Mouse (Mus musculus): ENCODE data around the gene Tm7sf2. TPM values are rescaled to one million over a fixed set of nuclear protein-coding genes. Genes with fewer than 3 reads are reported as not detected.

Gene Tm7sf2
- total and polyA plus RNA-seq, 3 experiments: 7.6 to 13.1 TPM; not detected in 1

- no peak overlapping the region for H3K4me3 ChIP-seq (ENCODE audit: control insufficient read depth in 1 of 2, insufficient read depth in 1 of 2, low read depth in 2 of 2, low read length in 2 of 2)
- DNase-seq (ENCODE audit: low read depth, low spot score): no peak
- H3K27ac ChIP-seq (ENCODE audit: control insufficient read depth, low read depth, low read length): no peak overlapping the region
- H3K9me3 ChIP-seq (replicated peaks; ENCODE audit: insufficient read depth, low read length): no peaks in the 10 kb centered on the region
- peaks cover 0 to 8% of the 10 kb centered on the region in 2 experiments; a peak in 2 of 4 replicates for H3K36me3 ChIP-seq (ENCODE audit: control insufficient read depth in 1 of 2, insufficient read depth in 2 of 2, low read length in 2 of 2)
- H3K27me3 ChIP-seq (ENCODE audit: control insufficient read depth in 1 of 2, insufficient read depth in 2 of 2, low read length in 2 of 2): no peaks in the 10 kb centered on the region
- no peak overlapping the region for H3K9ac ChIP-seq (ENCODE audit: control insufficient read depth, low read depth, low read length, poor library complexity, severe bottlenecking)
- TF ChIP-seq CHD1 (IDR thresholded peaks at IDR 0.05; ENCODE audit: low read depth, low read length) (no peak), NRF1 (IDR thresholded peaks at IDR 0.05; ENCODE audit: insufficient read depth, low read depth, low read length, poor library complexity, severe bottlenecking) (no peak), CTCF (IDR thresholded peaks at IDR 0.05 in 2 of 3, conservative IDR thresholded peaks at IDR 0.05 in 1 of 3; ENCODE audit: control insufficient read depth in 1 of 3, insufficient read depth in 1 of 3, low read depth in 2 of 3, low read length in 3 of 3, poor library complexity in 1 of 3, severe bottlenecking in 1 of 3) (no peak), NELFE (IDR thresholded peaks at IDR 0.05; ENCODE audit: low read depth, low read length) (no peak), MYC (IDR thresholded peaks at IDR 0.05; ENCODE audit: low read depth, low read length) (no peak), CHD2 (IDR thresholded peaks at IDR 0.05; ENCODE audit: low read length) (no peak), GABPA (IDR thresholded peaks at IDR 0.05; ENCODE audit: low read depth, low read length) (no peak), E2F4 (IDR thresholded peaks at IDR 0.05; ENCODE audit: borderline replicate concordance, low read depth, low read length) (no peak), SMC3 (IDR thresholded peaks at IDR 0.05; ENCODE audit: low read depth, low read length) (no peak), TCF12 (IDR thresholded peaks at IDR 0.05; ENCODE audit: low read depth, low read length) (no peak), MAX (IDR thresholded peaks at IDR 0.05; ENCODE audit: low read length) (no peak), MYB (IDR thresholded peaks at IDR 0.05; ENCODE audit: low read depth, low read length) (no peak), SIN3A (IDR thresholded peaks at IDR 0.05; ENCODE audit: low read length) (no peak), BHLHE40 (IDR thresholded peaks at IDR 0.05; ENCODE audit: borderline replicate concordance, low read depth, low read length) (no peak)
- peaks cover 3 to 10% of the 10 kb centered on the region in 2 experiments for H3K4me1 ChIP-seq (ENCODE audit: control insufficient read depth in 1 of 2, insufficient read depth in 2 of 2, low read length in 2 of 2)
- H3K79me2 ChIP-seq (ENCODE audit: control insufficient read depth, insufficient read depth, low read length, poor library complexity): peaks cover 10% of the 10 kb centered on the region
Observed at GRCm38 (mm10) chr19:6042293-6042692, 25.9 kb downstream of the Tm7sf2 start.

GRCm38 (mm10) chr19:6040002-6040401, 28.2 kb downstream of the Tm7sf2 start:
- TF ChIP-seq SIN3A (IDR thresholded peaks at IDR 0.05; ENCODE audit: low read length): no peak
- TF ChIP-seq ZMIZ1 (IDR thresholded peaks at IDR 0.05; ENCODE audit: low read depth, low read length): no peak
- TF ChIP-seq RAD21 (IDR thresholded peaks at IDR 0.05; ENCODE audit: low read depth, low read length): peak; percentile 34
- no peak for TF ChIP-seq RCOR1 (IDR thresholded peaks at IDR 0.05; ENCODE audit: low read depth, low read length)
- TF ChIP-seq POLR2AphosphoS5 (IDR thresholded peaks at IDR 0.05; ENCODE audit: borderline replicate concordance, low read depth, low read length): no peak
- no peak for TF ChIP-seq MYB (IDR thresholded peaks at IDR 0.05; ENCODE audit: low read depth, low read length)
- TF ChIP-seq ZC3H11A (IDR thresholded peaks at IDR 0.05; ENCODE audit: low read depth, low read length): peak; percentile 16; the same call in 1 of the 2 replicates
- TF ChIP-seq TBP (IDR thresholded peaks at IDR 0.05; ENCODE audit: low read depth, low read length): peak; percentile 85
- no peak for TF ChIP-seq MAFK (IDR thresholded peaks at IDR 0.05; ENCODE audit: borderline replicate concordance, low read depth, low read length)
- peak; percentile 41 for TF ChIP-seq SMC3 (IDR thresholded peaks at IDR 0.05; ENCODE audit: low read depth, low read length)
- peak; percentile 82 for TF ChIP-seq MYC (IDR thresholded peaks at IDR 0.05; ENCODE audit: low read depth, low read length)
- no peak for TF ChIP-seq TCF12 (IDR thresholded peaks at IDR 0.05; ENCODE audit: low read depth, low read length)
- TF ChIP-seq USF2 (IDR thresholded peaks at IDR 0.05; ENCODE audit: borderline replicate concordance in 1 of 2, insufficient read depth in 1 of 2, low read depth in 1 of 2, low read length in 2 of 2): no peak
- TF ChIP-seq CTCF (IDR thresholded peaks at IDR 0.05 in 2 of 3, conservative IDR thresholded peaks at IDR 0.05 in 1 of 3; ENCODE audit: control insufficient read depth in 1 of 3, insufficient read depth in 1 of 3, low read depth in 2 of 3, low read length in 3 of 3, poor library complexity in 1 of 3, severe bottlenecking in 1 of 3): peak in 2 of 3 experiments; percentile 9 to 38; a peak in 2 of 6 replicates
- no peak for TF ChIP-seq MAX (IDR thresholded peaks at IDR 0.05; ENCODE audit: low read length)
- no peak for TF ChIP-seq MEF2A (IDR thresholded peaks at IDR 0.05; ENCODE audit: extremely low read depth, insufficient replicate concordance, low read depth, low read length, poor library complexity, severe bottlenecking)
- TF ChIP-seq KAT2A (conservative IDR thresholded peaks at IDR 0.05; ENCODE audit: low read depth, low read length): no peak
- no peak for TF ChIP-seq NRF1 (IDR thresholded peaks at IDR 0.05; ENCODE audit: insufficient read depth, low read depth, low read length, poor library complexity, severe bottlenecking)
- no peaks in the 10 kb centered on the region; a peak in 1 of 4 replicates for H3K27me3 ChIP-seq (ENCODE audit: control insufficient read depth in 1 of 2, insufficient read depth in 2 of 2, low read length in 2 of 2)
- DNase-seq (ENCODE audit: low read depth, low spot score): peak; percentile 50
- no peak overlapping the region for H3K27ac ChIP-seq (ENCODE audit: control insufficient read depth, low read depth, low read length)
- no peak overlapping the region for H3K9ac ChIP-seq (ENCODE audit: control insufficient read depth, low read depth, low read length, poor library complexity, severe bottlenecking)
- no peaks in the 10 kb centered on the region for H3K9me3 ChIP-seq (replicated peaks; ENCODE audit: insufficient read depth, low read length)
- peaks cover 0 to 5% of the 10 kb centered on the region in 2 experiments; a peak in 2 of 4 replicates for H3K36me3 ChIP-seq (ENCODE audit: control insufficient read depth in 1 of 2, insufficient read depth in 2 of 2, low read length in 2 of 2)
- no peak overlapping the region for H3K4me3 ChIP-seq (ENCODE audit: control insufficient read depth in 1 of 2, insufficient read depth in 1 of 2, low read depth in 2 of 2, low read length in 2 of 2)
- H3K79me2 ChIP-seq (ENCODE audit: control insufficient read depth, insufficient read depth, low read length, poor library complexity): no peaks in the 10 kb centered on the region
- peaks cover under 1 to 7% of the 10 kb centered on the region in 2 experiments for H3K4me1 ChIP-seq (ENCODE audit: control insufficient read depth in 1 of 2, insufficient read depth in 2 of 2, low read length in 2 of 2)

Measured in MEL (cell line).